Mouse (Mus musculus): Measurements from ENCODE around the gene Gm11555.
"Not testable (repeated sequence)": the region's sequence is repeated elsewhere in the genome, so short reads cannot be mapped to it uniquely, and the experiment has no call there.

GRCm38 (mm10) chr11:99603208-99603607 lies 46.8 kb downstream of the Gm11555 start, which contains the start of gene Gm11938:
- not testable (repeated sequence) for TF ChIP-seq CTCF, POLR2A (IDR thresholded peaks at IDR 0.05; ENCODE audit: insufficient read depth, low read depth, low read length)
